Mouse (Mus musculus) urinary bladder, postnatal 10 days (tissue): ENCODE results near the gene Acp5.
A peak's percentile ranks its signal among the peaks of the same experiment; 100 is the strongest.
"Not testable (repeated sequence)": the region's sequence is repeated elsewhere in the genome, so short reads cannot be mapped to it uniquely, and the experiment has no call there.

Experiments
- DNase-seq: peaks from one replicate; pipeline ENCODE4 v3.0.0; 2022; ENCODE audit warnings: low spot score

Gene Acp5

DNA sequence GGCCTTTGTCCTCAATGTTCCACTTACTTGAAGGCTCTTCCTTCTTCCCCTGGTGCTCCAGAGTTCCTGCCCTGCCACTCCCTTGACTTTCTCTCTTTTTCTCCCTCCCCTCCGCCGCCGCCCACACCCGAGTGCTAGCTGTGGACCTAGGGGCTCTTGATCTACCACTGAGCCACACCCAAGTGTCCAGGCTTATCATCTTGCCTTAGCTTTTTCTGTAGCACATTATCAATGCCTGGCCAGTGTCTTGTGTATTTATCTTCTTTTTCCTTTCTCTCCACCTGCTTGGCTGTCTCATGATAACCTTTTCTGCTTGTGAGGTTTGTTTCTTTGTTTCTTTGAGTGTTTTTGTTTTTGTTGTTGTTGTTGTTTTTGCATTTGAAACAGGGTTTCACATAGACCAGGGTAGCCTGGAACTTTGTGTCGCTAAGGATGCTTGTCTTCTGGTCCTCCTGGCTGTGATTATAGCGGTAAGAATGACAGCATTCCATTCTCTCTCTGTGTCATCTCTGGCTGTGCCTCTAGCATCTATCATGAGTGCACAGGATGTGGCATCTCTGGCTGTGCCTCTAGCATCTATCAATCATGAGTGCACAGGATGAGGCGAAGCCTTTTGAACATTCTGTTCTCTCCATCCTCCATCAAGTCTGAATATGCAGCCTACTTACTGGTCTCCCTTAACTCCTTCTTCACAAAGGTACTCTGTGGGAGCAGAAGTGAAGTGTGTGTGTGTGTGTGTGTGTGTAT lies at the start of gene Acp5:
Gene Acp5 (minus strand): TSS at position 68 of the 747 bp plus-strand sequence.
- no peak for DNase-seq

GRCm38 (mm10) chr9:22172318-22172717 lies 36.8 kb upstream of the Acp5 start:
- no peak for DNase-seq

DNA sequence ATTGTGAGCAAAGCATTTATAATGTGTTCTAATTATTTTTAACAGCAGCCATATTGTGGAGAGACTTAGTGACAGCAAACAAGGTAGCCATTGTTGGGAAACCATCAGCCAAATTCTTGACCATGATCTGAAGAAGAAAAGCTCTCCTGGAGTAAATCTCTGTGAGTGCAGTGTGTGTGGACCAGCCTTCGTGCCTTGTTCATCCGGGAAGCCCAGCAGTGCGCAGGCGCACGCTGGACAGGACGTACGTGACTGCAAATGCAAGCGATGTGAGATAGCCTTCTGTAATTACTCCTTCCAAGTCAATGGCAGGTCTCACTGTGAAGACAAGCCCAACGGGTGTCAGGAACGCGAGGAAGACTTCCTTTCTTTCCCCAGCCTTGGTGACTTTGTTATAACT lies 33.8 kb upstream of the Acp5 start:
- DNase-seq: no peak

DNA sequence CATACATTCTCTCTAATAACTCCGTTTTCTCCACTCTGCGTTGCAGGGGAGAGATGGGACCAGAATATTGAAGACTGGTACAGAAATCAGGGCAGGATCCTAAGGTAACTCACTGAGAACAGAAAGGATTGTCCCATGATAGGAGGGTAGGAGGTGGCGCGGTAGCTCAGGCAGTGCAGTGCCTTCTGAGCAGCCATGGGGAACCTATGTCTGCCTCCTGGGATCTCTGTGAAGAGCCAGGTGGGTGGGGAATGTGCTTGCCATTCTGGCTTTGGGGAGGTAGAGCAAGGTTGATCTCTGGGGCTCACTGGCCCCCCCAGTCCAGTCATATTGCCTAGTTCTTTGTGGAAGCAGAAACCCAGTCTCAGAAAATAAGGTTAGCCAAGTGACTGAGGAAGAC lies 32.2 kb upstream of the Acp5 start:
- no peak for DNase-seq

DNA sequence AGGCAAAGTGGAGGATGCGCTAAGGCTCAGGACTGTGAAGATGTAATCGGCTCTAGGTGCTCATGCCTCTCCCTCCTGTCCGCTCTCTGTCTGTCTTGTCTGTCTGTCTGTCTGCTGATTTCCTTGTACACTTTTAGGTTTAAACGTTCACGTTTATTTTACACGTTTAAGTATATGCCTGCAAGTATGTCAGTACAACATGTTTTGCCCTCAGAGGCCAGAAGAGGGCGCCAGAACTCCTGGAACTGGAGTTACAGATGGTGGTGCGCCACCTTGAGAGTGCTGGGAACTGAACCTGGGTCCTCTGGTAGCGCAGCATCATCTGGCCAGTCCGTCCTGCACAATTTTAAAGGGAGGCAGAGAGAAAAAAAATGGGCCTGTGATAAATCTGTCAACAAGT lies 31.2 kb upstream of the Acp5 start:
- no peak for DNase-seq

- DNase-seq: no peak
Observed at GRCm38 (mm10) chr9:22165964-22166363, 30.5 kb upstream of the Acp5 start.

GRCm38 (mm10) chr9:22164711-22165668 lies 29.5 kb upstream of the Acp5 start:
- no peak for DNase-seq

DNA sequence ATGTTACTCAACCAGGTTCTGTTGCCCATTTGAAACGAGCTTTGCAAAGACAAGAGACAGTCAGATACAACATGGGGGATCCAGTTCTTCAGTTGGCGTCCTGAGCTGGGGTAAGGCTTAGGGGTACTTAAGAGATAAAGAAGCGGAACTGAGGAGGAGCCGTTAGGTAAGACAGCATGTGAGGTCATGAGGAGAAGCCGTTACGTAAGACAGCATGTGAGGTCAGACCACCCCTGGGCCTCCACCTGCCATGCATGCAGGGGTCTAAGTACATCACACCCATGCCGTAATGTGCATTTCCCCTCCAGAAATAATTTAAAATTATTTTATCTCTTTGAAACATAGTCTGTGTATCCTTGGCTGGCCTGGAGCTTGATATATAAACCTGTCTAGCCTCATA lies 27.4 kb upstream of the Acp5 start:
- DNase-seq: no peak

DNA sequence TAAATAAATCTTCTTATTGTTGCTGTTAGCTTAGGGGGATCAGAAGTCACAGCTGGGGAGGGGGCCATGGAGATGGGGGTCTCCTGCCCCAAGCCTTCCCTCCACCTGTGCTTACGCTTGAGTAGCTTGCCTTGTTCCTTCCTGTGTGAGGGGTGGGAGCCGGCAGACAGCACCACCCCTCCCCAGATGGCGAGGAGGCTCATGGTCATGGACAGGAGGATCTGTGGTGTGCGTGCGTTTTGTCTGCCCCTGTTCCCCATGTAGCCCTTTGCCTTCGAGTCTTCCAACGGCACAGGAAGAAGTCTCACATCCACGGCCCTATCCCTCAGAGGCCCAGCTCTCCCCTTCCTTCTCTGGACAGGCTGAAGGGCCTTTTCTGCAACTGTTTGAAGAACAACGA lies 26.8 kb upstream of the Acp5 start:
- DNase-seq: no peak

DNA sequence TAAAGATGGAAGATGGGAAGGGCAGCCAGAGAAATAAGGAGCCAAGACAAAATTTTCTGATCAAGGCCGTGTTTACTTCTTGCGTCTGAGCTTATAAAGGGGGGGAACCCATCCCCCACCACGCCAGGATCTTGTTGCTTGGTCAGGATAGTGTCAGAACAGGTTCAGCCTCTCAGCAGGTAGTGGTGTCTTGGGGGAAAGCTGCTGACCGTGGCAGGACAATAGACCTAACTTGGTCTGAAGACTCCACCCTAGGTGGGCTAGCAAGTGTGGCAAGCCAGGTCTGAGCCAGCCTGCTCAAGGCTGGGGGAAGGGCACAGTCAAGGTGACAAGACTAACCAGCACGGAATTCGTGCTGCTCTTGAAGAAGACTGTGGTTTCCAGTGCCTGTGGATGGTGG lies 25.8 kb upstream of the Acp5 start:
- DNase-seq: no peak

- DNase-seq: no peak
Observed at GRCm38 (mm10) chr9:22157516-22158265, 22.2 kb upstream of the Acp5 start.

DNA sequence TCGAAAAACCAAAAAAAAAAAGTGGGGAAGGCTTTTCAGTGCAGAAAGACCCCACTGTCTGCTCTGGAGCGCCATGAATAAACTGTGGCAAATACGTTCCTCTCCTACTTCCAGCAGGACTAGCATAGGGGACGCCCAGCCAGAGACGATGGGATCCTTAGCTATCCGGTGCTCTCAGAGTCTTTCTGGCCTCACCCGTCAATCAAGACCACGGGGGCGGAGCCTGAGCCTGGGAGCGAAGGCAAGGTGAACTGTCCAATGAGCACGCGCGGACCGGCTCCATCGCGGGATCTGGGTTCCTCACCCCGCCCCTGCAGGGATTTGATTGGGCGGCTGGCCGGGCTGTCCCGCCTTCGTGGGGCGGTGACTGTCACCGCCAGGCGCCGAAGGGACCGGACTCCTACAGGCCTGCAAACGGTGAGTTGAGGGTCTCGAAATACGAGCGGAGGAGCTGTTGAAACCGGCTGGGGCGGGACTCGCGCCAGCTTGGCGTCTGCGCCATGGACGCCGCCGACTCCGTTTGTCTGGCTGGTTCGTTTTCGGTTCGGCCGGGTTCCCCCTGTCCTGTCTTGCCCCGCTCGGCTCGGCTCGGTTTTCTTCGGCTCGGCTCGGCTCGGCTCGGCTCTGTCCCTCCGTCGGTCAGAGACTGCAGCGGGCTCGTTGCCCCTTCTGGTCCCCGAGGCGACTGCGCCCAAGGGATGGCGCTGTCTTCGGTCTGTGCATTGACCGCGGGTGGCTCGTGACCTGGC lies 21.2 kb upstream of the Acp5 start, which contains the start of gene Pigyl:
Gene Pigyl (plus strand): TSS at position 350 of the 749 bp plus-strand sequence.
- peak; percentile 98 for DNase-seq

GRCm38 (mm10) chr9:22155614-22156013 lies 20.1 kb upstream of the Acp5 start:
- no peak for DNase-seq

DNA sequence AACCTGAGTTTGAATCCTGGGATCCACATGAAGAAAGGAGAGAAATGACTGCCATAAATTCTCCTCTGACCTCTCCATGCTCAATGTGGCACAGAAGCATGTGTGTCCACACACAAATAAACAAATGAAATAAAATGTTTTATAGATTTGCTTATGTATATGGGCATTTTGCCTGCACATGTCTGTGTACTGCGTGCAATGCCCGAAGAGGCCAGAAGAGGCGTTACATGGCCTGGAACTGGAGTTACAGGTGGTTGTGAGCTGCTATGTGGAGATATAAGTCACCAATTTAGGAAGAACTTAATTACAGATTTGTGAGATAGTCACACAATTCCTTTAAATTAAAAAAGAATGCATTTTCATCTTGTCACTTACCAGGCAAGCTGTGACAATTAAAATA lies 18.3 kb upstream of the Acp5 start:
- DNase-seq: no peak

- DNase-seq: no peak
Observed at GRCm38 (mm10) chr9:22150946-22151345, 15.4 kb upstream of the Acp5 start.

- DNase-seq: not testable (repeated sequence)
Observed at GRCm38 (mm10) chr9:22150249-22150693, 14.8 kb upstream of the Acp5 start.

- no peak for DNase-seq
Observed at GRCm38 (mm10) chr9:22149426-22150248, 14.1 kb upstream of the Acp5 start.

DNA sequence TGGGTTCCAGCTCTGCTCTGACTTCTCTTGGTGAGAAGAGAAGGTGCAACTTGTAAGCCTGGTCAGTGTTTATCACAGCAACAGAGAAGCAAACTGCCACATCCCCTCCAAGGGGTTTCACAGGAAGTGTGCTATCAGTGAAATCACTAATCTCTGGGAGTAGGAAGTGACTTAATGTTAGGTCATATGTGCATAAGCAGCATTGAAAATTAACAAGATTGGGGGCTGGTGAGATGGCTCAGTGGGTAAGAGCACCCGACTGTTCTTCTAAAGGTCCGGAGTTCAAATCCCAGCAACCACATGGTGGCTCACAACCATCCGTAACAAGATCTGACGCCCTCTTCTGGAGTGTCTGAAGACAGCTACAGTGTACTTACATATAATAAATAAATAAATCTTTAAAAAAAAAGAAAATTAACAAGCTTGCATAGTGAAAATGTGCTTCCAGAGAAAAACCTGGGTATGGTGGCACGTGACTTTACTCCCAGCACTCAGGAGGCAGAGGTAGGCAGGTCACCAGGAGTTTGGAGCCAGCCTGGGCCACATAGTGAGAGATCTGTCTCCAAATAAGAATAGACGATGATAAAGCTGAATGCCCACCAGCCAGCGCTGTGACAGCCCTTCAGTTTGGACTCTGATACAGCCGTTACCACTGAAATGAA lies 8.9 kb upstream of the Acp5 start:
- DNase-seq: no peak

DNA sequence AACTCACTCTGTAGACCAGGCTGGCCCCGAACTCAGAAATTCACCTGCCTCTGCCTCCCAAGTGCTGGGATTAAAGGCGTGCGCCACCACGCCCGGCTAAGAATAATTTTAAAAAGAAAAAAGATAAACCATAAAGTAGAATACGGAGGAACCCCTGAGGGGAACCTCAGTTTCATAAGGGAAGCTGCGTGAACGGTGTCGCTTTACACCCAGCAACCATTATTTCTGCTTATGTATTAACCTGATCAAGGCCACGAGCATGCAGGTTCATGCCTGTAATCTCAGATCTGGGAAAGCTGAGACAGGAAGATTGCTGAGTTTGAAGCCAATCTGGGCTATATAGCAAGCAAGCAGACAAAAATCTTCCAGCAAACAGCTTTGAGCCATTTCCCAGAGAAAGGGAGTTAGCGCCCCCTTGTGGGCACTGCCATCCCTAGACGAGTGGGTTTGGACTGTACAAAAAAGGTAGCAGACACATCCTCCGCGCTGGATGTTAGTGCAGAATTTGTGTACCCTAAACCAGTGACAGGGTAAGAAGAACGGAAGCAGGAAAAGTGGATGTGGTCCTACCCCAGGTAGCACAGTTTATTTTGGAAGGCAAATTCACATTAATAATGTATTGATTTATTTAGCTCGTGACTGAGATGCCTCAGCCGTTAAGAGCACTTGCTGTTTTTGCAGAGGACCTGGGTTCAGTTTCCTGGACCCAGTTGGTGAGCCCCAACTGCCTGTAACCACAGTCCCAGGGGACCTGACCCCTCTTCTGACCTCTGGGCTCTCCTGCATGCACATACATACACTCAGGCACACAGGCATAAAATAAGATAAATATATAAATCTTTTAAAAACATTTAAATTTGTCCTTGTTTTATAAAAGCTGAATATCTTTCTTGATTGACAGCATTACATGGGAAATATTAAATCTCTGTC lies 7.9 kb upstream of the Acp5 start:
- peak; percentile 63 for DNase-seq
